Mouse (Mus musculus): ENCODE measurements around the gene Plxna1. TPM values are rescaled to one million over a fixed set of nuclear protein-coding genes. Genes with fewer than 3 reads are reported as not detected.

Gene Plxna1
- total RNA-seq, 2 experiments from 2014 or later = 21.3 to 22.7 TPM

- no peak for DNase-seq
Measured at GRCm38 (mm10) chr6:89333964-89334702, 28.3 kb downstream of the Plxna1 start.

DNA sequence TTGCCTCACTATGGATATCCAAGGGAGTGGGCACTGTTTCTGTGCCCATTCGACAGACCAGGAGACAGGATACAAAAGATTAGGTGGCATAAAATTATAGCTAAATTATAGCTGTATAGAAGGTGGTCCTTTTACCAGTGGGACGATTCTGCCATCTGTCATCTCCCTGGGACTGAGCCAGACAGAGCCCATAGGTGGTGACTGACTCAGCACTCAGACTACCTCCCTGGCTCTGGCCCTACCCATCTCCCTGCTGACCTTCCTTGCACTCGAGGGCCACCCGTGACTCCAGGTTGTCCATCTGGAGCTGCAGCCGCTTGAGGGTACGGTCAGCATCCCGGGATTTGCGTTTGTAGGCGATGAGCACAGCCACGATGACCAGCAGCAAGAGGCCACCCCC lies 31.5 kb downstream of the Plxna1 start:
- no peak for DNase-seq

GRCm38 (mm10) chr6:89328634-89329033 lies 33.8 kb downstream of the Plxna1 start:
- DNase-seq = no peak

- DNase-seq = no peak
Measured at GRCm38 (mm10) chr6:89327746-89328491, 34.5 kb downstream of the Plxna1 start.

DNA sequence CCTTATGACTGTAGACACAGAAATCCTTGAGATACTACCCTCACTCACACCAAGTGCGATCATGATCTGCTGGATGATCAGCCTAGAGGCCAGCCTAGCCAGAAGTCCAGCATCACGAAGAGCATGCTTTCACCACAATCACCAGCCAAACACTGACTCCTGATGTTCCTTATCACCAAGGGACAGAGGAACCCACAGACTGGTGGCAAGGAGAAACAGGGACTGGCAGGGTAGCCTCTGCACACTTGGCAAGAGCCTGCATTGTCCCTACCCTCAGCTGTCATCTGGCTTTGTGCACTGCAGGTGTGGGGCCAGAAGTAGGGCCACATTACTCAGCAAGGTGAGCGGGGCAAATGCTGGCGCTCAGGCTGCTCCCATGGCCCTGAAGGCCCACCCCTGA lies 37.6 kb downstream of the Plxna1 start:
- DNase-seq = no peak

GRCm38 (mm10) chr6:89315263-89315662 lies 47.2 kb downstream of the Plxna1 start:
- DNase-seq = no peak

DNA sequence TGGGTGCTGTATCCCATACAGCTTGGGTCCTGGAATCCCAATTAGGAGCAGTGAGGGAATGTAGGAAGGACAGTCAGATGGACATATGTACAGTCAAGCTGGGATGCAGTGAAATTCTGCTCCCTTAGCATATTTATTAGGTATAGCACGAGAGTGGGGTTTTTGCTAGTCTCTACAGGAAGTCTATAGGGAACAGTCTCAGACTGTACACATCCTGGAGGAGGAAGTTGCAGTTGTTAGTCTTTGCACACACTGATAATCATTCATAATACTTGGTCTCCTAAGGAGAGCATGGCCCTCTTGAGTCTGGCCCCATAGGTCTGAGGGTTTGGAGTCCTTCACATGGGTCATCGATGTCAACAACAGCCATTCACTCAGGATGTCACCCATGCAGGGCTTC lies 50.9 kb downstream of the Plxna1 start:
- DNase-seq = no peak

GRCm38 (mm10) chr6:89310236-89310635 lies 52.2 kb downstream of the Plxna1 start:
- no peak for DNase-seq

GRCm38 (mm10) chr6:89308213-89308973 lies 54.0 kb downstream of the Plxna1 start:
- DNase-seq = no peak

DNA sequence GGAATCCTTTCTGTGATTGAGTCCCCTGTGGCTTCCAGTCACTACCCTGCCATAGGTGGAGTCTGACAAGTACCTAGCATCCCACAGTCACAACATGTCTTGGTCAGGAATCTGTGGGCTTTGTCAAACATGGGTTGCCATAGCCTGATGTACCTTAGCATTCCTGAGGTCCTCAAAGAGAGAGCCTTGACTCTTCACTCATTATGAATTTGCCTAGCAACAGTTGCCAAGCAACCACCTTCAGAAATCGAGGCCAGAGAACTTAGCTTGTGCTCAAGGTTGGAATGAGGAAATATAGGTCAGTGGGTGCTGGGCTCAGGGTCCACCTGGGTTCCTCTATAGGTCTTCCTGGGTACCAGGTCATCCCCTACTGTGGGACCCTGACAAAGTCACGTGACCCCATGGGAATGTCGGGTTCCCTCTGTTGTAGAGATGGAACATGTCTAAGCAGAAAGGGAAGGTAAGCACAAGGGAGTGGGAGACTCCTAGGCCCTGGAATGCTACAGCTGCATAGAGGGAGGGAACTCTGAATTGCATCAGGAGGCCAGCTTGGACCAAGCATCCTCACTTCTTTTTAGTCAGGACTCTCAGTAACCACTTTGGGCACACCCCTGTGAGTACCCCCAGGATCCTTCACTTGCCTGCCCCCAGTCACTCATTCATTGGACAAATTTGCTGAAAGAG lies 57.9 kb downstream of the Plxna1 start:
- DNase-seq = no peak

DNA sequence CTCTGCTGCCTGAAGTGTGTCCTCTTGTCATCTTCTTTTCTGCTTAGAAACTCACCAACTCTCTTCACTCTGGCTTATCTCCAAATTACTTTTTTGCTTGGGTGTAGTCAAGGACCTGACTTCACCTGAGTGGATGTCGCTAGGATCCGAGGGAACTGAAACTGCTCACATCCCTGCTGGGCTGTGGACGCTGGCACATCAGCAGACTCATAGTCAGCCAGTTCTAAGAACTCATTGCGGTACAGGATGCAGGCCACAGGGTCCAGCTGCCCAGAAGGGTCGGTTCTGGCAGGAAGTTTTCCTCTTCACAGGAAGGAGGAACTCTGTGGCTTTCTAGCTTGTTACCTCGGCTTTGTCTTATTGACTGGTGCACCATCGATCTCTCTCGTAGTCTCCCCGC lies 62.6 kb downstream of the Plxna1 start:
- DNase-seq = no peak

DNA sequence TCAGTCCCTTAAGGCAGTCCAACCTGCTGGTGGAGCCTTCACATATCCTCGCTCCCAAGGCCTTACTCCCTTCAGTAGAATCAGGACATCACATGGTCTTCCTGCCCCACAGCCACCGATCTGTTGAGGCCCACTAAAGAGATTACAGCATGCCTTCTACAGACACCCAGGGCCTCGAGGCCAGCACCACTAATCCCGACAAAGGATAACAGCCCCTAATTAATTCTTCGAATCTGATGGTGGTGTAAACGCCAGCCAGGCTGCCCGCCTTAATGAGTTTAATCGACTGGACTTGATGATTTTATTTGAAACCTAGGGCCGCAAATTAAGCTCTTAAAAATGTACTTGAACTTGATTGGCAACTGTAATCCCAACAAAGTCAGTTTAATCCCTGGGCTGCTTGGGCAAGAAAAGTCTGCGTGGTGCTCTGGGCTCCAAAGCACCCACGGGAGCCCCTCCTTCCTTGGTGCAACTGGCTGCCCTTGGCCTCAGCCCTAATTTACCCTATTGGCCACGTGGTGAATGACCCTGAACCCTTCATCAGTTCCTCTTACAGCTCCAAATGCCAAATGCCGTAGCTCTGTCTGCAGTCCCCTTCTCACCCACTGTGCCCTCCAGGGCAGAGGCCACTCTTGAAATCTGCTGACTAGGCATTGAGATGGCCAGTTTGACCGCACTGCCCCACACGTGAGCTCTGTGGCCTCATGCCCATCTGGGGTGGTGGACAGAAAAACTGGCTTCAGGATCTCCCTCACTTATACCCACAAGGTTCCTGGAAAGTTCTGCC lies 65.3 kb downstream of the Plxna1 start:
- DNase-seq = peak; percentile 13 to 27

- DNase-seq = no peak
Measured at GRCm38 (mm10) chr6:89296001-89296709, 66.3 kb downstream of the Plxna1 start.

DNA sequence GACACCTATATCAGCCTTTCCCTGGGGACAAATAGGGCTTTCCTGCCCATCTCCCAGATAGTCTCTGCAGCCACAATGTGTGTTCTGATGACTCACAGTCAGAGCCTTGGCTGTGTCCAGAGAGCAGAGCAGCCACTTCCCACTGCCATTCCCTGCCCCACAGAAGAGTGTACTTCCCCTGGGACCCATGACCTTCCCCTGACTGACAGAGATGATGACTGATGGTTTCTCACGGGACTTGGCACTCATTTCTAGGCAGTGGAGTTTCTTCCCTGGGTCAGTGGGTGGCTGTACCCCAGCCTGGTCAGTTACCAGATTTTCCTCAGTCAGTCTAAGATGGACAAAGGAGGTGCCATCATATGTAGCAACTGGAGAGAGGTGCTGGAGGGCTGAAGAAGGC lies 67.8 kb downstream of the Plxna1 start:
- DNase-seq = no peak

GRCm38 (mm10) chr6:89291494-89291893 lies 70.9 kb downstream of the Plxna1 start:
- DNase-seq = no peak

GRCm38 (mm10) chr6:89288156-89288555 lies 74.3 kb downstream of the Plxna1 start:
- no peak for DNase-seq

- DNase-seq = peak; percentile 37 to 43
Measured at GRCm38 (mm10) chr6:89286700-89287428, 75.6 kb downstream of the Plxna1 start.

DNA sequence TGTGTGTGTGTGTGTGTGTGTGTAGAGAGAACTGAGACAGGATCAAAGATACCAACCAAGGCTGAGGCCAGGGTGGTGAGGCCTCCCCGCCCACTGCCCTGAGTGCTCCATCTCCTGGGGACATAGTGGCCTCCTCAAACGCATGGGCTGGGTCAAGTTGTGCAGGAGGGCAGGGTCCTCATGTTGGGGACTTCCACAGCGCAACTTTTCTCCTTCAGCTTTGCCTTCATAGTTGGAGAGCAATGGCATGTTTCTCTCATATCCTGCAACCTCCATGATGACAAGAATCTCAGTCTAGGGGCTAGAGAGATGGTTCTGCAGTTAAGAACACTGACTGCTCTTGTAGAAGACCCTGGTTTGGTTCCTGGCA lies 76.1 kb downstream of the Plxna1 start:
- DNase-seq = no peak

GRCm38 (mm10) chr6:89285561-89286285 lies 76.7 kb downstream of the Plxna1 start:
- no peak for DNase-seq

DNA sequence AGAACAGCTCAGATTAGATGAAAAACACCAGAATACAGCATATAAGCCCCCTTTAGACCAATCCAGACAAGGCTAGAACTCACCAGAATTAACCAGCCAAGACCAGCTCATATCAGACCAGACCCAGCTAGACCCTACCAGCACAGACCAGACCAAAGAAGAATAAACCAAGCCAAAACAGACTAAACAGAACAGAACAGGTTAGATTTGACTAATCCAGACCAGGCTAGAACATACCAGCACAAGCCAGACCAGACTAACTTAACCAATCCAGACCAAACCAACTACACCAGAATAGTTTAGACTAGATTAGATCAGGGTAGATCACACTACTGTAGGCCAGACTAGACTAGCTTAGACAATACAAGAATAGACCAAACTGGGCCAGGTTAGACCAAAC lies 77.3 kb downstream of the Plxna1 start:
- DNase-seq = no peak
